Mouse (Mus musculus): ENCODE results near the gene Cldn15.
A peak's percentile ranks its signal among the peaks of the same experiment; 100 is the strongest.

DNA sequence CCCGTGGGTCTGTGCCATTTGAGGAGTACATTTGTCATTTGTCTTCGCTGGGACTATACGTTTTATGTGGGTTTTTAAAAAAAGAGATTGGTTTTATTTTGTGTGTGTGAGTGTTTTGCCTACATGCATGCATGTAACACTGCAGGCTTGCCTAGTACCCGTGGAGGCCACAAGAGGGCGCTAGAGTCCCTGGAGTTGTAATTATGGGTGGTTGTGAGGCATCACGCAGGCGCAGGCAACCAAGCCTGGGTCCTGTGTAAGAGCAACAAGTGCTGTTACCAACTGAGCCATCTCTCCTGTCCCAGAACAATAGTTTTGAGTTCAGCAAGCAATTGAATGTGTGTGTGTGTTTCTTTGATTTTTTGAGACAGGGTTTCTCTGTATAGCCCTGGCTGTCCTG lies 27.1 kb upstream of the Cldn15 start:
- no peak for TF ChIP-seq POLR2A (IDR thresholded peaks at IDR 0.05; ENCODE audit: low read depth, low read length)
- peak; percentile 18; the same call in 1 of the 2 replicates for TF ChIP-seq CTCF (IDR thresholded peaks at IDR 0.05; ENCODE audit: extremely low read depth, insufficient read depth, insufficient read length, insufficient replicate concordance)

Data from spleen, adult 2 months (tissue).